In genomic region chr5:3521741-3522140, GRCm38 (mm10) we compare ENCODE assay signal across 17 mouse cellular contexts.
"Had no signal": no experiment of that assay in that cellular context is flagged by ENCODE, and none has a peak within 500 bp of the region (broad histone marks: within the 10 kb centered on the region; RNA-seq: fewer than 3 reads in every experiment).

No protein-coding gene starts in this region.

- H3K27ac ChIP-seq: kidney, postnatal 0 days; limb, embryonic 15.5 days; liver, embryonic 12.5 days; macrophage had no signal

- DNase-seq: kidney, adult 9 months; kidney, postnatal 36 days; layer of hippocampus, adult 9-11 months; layer of hippocampus, postnatal 36 days; lung, embryonic 14.5 days; lung, postnatal 10 days; retina, postnatal 1 day; right cerebral cortex, postnatal 4 days; spleen, adult 18-20 months; thymus, adult 2 months; thymus, postnatal 25 days had no signal

- H3K4me2 ChIP-seq: limb, embryonic 15.5 days; liver, embryonic 12.5 days; lung, embryonic 14.5 days; midbrain, embryonic 11.5 days had no signal

- H3K9ac ChIP-seq: limb, embryonic 15.5 days; liver, embryonic 12.5 days; lung, embryonic 14.5 days had no signal

- H3K4me1 ChIP-seq: limb, embryonic 15.5 days; liver, embryonic 12.5 days had no signal

- H3K27me3 ChIP-seq: limb, embryonic 15.5 days; liver, embryonic 12.5 days; megakaryocyte, embryonic 14.5 days had no signal

- ATAC-seq: liver, embryonic 12.5 days had no signal

- H3K9me3 ChIP-seq: limb, embryonic 15.5 days; liver, embryonic 12.5 days; megakaryocyte, embryonic 14.5 days had no signal

- H3K4me3 ChIP-seq: limb, embryonic 15.5 days; liver, embryonic 12.5 days; megakaryocyte, embryonic 14.5 days had no signal
